Mouse (Mus musculus) spleen, adult 18-20 months (tissue): Measurements from ENCODE around the gene Lce1k.
"Not testable (repeated sequence)": the region's sequence is repeated elsewhere in the genome, so short reads cannot be mapped to it uniquely, and the experiment has no call there.

Source experiments
- DNase-seq, 2 experiments: peaks; one replicate each; pipeline ENCODE4 v3.0.0; 2022; ENCODE audit warnings: mixed read lengths in 2 of 2

Lce1k gene

DNA sequence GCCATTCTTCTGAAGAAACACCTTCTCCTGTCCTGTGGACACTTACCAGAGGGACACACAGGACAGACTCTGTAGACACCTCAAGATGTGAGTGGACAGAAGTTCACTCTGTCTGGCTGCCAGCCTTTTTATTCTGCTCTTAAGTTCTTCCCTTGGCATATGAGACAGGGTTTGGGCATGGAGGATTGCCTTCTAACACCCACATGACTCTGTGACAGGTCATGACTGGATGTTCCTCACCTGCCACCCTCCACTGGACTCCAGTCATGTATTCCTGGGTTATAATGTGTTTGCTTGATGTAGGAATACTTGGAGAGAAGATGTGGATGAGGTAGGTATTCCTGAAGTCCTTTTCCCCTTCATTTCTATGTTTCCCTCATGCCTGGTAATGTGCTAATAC is at the start of gene Lce1k:
Lce1k (minus strand) TSS at position 101 of the 400 bp plus-strand sequence.
- no peak for DNase-seq

DNA sequence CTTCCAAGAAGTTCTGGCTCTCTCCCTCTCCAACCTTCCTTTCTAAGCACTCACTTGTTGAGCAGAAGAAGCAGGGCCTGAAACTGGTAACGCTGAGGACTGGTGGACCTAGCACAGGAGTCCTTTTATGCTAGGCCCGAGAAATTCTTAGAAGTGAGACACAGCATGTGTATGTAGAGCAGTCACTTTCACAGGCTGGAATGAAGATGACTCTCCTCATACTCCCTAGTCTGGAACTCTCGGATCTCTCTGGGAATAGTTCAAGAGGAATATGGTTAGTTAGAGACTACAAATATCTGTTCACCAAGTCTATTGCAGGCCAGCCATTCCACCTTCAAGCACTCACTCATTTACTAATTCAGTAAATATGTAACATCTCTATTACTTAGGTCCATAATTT is 43.5 kb upstream of the Lce1k start, which contains the start of gene Lce1l:
Lce1l (minus strand) TSS at position 101 of the 400 bp plus-strand sequence.
- DNase-seq: no peak

DNA sequence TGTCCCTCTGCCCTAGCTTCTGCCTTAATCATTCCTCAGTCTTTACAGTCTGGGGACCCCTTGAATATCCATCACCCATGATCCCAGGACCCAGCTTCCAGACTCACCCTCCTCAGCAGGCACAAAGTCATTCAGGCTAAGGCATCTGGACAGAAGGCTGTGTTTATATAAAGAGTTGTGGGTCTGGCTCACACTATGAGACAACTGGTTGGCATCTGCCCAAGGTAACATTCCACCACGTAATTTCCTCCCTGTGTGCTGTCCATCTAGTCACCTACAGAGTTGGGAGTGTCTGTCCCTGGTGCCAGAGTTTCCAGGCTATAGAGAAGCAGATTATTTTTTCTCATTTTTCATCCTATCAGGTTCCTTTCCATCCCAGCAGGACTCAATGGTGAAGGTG is 19.4 kb upstream of the Lce1k start, which contains the start of gene Kprp:
Kprp (minus strand) TSS at position 140 of the 400 bp plus-strand sequence.
- no peak for DNase-seq

DNA sequence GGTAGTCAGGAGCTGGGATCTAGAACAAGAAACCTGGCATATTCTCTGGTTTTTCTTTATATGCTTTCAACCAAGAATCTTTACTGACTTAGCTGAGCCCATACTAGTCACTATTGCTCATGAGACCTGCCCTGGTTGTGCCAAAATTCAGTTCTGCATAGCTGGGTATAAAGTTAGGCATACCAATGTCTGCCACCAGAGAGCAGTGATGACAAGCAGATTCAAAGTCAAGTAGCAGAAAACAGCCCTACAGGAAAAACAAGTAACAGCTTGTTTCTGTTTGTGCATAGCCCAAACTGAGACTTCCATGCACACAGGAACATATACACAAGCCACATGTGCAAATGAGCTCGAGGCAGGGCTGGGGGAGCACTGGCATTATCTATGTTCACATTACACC is 18.1 kb upstream of the Lce1k start:
- DNase-seq: no peak

DNA sequence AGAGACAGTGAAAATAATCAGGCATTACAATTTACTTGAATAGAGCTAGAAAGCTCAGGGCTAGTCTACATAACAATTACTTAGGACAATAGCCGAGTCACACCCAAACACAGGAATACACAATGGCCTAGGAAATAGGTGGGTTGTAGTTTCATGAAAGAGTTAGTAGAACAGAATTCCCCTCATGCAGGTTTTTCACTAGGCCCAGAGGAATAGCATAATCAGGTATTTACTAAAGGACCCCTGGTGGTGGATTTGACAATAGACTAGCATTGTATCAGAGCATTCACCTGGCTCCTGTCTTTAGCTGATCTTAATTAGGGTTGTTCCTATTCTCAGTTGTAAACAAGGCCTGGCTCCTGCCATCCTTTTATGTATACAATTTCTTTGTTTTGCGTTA is 8.3 kb upstream of the Lce1k start:
- not testable (repeated sequence) for DNase-seq

DNA sequence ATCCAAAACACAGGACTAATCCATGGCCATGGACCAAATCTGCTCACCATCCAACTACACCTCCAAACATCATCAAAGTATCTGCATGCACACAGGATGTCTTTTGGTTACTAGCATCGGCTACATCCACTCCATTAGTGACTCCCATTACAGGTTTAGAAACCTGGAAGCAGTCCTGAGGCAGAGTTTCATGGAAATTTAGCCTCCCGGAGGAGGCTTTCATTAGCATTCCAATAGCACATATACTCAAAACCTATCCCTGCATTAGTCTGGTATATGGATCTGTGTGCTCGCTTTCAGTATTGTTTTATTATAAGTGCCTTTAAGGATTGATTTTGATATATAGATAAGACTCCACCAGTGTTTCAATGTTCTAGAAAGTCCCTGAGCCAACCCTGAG is 7.9 kb upstream of the Lce1k start:
- no peak for DNase-seq

DNA sequence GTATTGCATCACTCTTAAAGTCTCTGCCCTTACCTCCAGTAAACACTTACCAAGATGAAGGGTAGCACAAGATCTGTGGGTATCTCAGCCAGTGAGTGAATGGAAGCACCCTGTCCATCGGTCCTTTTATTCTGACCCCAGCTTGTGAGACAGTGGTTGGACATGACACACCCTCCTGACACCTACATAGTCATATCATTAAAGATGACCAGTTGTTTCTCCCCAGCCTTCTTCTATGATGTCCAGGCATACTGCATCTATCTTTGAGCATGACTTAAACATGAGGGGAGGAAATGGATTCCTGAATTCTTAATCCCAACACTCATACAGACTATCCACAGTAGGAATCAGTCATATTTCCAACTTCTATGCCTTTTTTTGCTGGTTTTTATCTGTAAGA is 17.3 kb downstream of the Lce1k start, which contains the start of gene Lce1j:
Lce1j (minus strand) TSS at position 101 of the 400 bp plus-strand sequence.
- DNase-seq: no peak

DNA sequence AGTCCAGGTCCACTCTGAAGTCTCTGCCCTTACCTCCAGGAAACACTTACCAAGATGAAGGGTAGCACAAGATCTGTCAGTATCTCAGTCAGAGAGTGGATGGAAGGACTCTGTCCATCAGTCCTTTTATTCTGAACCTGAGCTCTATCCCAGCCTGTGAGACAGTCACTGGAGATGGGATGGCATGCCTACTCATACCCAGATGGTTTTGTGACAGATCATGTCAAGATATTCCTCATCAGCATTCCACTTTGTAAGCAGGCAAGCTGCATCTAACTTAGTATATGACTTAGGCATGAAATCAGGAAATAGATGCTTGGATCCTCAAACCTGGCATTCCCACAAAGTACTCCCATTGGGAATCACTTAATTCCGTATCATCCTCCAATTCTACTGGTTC is 28.9 kb downstream of the Lce1k start, which contains the start of gene Lce1i:
Lce1i (minus strand) TSS at position 101 of the 400 bp plus-strand sequence.
- DNase-seq: no peak

DNA sequence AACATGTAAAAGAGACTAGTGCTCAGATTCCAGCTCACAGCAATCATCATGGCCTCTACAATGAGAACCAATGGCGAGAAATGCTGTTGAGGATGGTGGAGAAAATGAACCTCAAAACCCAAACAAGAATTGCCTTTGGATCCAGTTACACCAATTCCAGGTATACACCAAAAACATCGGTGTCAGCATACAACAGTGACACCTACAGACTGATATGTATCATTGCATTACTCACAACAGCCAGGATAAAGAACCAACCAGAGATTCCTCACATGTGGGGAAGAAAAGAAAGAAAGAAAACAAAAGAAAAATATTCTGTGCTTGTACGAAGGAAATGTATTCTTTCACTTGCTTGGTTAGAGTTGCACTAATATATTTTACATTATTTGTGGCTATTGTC is 36.1 kb downstream of the Lce1k start:
- DNase-seq: no peak

DNA sequence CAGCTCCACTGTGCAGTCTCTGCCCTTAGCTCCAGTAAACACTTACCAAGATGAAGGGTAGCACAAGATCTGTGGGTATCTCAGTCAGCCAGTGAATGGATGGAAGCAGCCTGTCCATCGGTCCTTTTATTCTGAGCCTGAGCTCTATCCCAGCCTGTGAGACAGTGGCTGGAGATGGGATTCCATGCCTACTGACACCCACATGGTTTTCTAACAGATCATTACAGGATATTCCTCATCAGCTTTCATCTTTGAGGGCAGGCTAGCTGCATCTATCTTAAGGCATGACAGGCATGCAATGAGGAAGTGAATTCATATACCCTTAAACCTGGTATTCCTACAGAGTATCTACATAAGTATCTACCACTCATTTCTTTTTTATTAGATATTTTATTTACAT is 42.7 kb downstream of the Lce1k start, which contains the start of gene Lce1h:
Lce1h (minus strand) TSS at position 101 of the 400 bp plus-strand sequence.
- DNase-seq: no peak
